Mouse (Mus musculus) left cerebral cortex, adult 9 months (tissue): Measurements from ENCODE around the gene Prex1.

Experiments
- DNase-seq, 2 experiments: peaks; one replicate each; pipeline ENCODE4 v3.0.0; 2022; ENCODE audit warnings: low spot score in 2 of 2

Prex1 gene

DNA sequence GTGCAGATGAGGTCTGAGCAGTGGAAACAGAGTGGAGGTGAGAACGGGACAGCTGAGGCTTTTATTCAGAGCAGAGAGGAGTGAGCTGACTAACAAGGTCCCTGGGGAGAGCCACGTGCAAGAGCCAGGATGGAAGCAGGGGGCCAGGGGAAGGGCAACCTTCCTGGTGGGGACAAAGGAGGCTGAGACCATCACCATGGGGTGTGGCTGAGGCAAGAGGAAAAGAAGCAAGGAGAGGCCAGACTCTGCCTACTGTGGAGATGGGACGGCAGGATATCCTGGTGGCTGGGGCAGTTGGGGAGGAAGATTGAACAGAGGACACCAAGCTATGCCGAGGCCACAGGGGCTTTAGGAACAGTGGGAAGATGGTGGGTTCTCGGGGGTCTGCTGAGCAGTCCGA is 26.7 kb downstream of the Prex1 start:
- DNase-seq: no peak

DNA sequence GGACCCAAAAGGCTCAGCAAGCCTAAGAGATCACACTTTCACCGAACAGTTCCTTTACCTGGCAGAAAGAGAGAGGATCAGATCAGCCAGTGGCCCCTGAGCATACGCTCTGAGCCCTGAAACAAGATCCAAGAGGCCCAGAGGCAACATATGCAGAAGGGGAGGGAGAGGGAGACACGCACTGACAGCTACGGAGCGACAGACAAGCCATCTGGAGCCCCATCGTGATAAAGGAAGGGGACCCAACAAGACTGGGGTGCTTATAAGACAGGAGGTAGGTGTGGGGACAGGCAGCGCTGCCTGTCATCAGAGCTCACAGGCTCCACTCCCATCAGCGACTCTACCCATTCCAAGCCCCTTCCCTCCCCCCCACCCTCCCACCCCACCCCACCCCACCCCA is 27.8 kb downstream of the Prex1 start:
- no peak for DNase-seq

DNA sequence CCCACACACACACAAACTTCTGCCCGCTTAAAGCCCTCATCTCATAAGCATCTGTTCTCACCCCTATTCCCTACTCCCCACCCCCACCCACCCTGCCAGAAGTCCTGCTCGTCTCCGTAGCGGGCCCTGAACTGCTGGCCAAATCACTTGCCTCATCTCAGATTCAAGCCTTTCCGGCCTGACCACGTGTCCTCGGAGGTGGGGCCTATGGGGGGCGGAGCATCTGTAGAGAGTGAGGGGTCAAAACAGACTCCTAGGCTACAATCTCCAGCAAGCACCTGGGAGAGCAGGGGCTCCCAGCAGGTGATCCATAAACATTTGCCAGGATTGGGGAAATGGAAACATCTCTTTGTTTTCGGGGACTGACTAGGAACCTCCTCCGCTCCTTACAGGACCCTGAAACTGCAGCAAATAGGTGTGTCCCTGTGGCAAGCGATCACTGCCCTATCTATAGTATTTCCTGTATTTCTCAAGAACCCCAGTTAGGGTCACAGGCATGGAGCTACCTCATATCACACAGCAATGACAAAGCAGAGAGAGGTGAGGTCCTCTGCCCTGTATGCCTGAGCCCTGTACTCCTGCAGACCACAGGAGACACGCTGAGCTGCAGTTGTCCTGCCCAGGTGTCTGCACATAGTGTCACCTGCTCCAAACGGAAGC is 29.6 kb downstream of the Prex1 start:
- no peak for DNase-seq

DNA sequence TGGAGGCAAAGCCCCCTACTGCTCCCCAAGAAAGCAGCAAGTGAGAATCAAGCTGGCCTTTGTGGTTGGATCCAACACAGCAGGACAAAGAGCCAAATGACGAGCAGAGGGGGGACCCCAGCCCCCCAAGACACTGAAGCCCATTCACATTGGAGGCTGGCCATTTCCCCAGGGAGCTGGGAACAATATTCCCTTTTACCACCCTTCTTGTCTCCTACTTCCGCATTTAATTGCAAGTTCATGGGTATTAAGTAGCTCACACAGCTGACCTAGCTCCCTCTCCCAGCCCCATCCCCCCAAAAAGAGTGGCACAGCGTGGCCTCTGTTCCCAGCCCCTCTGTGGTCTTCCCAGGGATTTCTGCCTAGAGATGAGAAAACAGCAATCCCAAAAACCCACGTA is 30.8 kb downstream of the Prex1 start:
- peak in 1 of 2 experiments; percentile 58 for DNase-seq

DNA sequence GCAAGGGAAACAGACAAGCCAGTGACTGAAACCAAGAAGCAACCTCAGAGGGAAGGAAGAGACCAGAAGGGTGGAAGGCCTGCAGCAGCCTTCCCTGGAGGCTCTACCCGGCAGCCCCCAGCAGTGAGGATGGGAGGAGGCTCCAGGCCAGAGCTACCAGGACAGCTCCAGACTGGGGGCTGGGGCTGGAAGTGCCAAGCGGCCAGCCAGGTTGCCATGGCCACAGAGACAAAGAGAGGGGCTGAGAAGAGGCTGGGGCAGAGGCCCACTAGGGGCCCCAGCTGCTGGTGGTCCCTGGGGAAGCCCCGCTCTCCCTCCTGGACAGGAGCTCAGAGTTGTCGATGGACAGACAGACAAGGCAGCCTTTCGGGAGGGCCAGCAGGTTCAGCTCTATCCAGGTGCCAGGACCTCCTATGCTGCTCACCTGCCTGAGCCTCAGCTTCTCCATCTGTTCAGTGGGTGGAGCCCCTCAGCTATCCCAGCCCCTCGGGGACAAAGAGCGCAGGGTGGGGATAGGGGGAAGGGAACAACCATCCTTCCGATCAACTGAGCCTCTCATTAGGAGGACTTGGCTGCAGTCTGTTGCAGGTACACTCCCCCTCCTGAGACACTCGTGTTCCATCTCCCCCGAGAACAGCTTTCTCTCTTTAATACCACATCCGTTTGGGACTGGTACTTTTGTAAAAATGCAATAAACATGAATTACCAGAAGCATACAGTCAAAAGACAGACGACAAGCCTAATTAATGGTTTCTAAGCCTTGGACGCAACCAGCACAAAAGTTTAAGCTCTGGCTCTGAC is 34.5 kb downstream of the Prex1 start:
- no peak for DNase-seq

DNA sequence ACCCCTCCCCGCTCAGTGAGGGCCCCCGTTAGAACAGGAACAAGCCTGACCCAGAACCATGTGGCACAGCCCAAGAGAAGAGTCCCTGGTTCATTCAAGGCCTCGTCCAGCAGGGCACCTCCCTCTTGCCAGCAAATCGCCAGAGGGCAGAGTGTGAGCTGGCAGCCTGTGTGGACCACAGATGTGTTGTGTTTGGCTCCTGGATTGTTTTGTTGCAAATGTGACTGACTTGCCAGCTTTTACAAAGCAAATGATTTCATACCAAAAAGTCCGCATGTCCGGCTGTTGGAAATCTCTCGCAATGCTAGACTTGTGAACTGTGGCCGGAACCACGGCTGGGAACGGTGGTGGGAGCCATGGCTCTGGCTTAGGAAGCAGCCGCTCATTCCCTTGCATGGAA is 36.7 kb downstream of the Prex1 start:
- DNase-seq: peak in 1 of 2 experiments; percentile 43

DNA sequence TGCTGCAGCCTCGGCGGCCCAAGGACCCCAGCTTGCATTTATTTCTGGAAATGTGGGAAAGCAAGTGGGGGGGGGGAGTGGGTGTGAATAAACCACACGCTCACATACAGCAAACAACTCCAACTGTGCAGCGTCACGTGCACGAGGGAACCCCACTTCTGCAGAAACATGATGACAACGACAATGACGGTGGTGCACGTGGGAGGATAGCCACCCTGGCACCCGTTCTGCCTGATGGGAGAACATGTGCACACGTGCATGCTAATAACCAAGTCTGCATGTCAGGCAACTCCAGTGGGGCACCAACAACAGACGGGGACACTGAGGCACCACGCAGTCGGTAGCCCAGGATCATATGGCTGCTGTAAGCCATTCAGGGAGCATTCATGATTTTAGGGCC is 37.1 kb downstream of the Prex1 start:
- DNase-seq: peak in 1 of 2 experiments; percentile 72

DNA sequence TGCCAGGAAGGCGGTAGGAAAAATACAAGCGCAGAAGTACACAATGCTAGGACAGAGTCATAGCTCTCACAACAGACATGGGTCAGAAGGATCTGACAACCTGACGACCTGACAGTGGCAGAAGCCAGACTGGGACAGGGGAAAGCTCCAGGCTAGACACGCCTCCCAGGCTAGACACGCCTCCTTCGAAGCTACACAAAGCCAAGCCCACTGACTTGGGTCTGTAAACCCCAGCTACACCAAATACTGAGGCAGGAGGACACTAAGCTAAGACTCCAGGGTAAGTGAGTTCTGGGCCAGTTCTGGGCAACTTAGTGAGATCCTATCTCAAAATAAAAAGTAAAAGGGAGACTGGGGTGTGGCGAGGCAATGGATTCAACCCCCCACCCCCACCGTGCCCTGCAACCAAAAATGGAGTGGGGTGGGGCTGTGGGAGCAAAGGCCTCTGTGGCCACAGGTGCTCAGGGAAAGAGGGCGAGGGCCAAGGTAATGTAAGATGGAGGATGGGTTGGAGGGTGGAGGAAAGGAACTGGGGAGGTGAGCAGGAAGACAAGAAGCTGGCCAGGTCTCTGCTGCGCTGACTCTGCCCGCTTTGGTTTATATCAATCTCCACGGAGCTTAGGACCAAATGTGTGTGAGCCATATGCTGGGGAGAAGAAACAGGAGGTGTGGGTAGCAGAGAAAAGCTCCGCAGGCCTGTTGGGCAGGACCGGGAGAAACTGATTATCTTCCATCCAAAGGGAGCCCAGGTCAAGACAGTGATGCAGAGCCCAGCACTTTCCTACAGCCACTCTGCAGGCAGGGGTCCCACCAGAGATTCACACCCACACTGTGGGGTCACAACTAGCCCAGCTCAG is 37.8 kb downstream of the Prex1 start:
- peak in 1 of 2 experiments; percentile 40 for DNase-seq

DNA sequence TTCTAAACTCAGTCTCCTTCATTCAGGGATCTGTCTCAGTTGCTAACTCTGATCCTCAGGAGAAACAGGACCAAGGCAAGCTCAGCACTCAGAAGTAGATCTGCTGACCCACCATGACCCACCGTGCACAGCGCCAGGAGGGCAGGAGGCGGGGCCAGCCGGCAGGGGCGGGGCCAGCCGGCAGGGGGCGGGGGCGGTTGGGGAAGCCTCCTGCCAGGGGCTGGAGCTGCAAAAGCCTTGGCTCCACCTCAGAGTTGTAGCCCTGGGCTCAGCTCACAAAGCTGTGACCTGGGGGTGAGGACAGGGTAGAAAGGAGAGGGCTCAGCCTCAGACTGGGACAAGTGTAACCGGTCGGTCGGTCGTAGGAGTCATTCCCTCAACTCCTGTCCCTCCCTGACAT is 38.9 kb downstream of the Prex1 start:
- DNase-seq: no peak

DNA sequence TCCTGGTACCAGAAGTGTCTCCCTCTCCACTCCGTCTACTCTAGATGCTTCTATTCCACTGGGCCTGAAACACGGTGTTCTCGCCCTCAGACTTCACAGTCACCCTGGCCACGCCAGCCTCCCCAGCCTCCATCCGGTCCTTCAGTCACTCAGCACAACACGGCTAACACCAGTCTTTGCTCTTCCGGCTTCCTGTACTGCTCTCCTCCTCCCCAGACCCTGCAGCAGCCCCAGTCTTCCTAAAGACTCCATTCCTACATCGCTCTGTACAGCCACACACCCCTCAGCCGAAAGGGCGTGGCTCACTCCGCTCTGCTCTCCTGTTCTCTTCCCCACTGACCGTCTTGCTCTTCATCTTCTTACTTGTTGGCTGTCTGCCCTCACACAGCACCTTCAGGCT is 39.7 kb downstream of the Prex1 start:
- no peak for DNase-seq

DNA sequence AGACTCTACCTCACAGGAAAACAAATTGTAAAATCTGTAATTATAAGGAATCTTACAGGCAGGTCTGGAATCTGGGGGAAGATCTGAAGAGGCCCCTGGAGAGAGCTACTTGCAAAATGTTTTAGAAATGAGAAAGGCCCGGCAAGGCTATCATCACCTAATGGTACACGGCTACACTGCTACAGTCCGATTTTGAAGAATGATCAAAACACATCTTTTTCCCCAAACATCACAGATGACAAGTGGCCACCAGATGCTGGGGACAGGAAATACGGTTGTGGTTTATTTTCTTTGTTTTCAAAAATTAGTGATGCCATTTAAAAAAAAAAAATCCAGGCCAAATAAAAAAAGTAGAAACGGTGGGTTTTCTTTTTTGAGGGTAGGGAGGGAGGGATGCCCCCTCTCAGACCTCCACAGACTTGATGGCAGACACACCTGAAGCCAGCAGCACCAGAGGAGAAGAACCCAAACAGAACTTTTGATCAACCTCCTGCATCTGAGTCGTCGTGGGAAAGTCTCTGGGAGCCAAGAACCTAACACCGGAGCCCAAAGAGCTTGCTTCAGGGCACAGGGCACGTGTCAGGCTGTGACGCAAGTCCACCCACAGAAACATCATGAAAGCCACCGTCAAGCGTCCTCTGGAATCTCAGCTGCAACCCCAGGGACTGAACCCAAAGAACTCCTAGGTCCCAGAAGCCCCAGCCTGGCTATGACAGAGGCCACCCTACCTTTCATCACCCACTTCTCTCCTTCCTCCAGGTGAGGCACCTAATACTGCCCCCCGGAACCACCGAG is 41.3 kb downstream of the Prex1 start:
- no peak for DNase-seq

DNA sequence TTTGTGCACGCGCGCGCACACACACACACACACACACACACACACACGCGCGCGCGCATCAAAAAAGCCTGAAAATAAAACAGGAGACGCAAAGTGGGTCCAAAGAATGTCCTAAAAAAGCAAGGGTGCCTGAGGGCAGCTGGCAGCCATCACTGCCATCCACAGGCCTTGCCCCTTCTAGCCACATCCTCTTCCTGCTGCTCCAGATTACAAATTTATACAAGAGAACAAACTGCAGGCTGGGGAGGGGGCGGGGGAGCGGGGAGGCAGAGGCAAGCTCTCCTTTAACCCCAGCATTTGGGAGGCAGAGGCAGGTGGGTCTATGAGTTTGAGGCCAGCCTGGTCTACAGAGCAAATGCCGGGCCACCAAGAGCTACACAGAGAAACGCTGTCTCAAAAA is 42.0 kb downstream of the Prex1 start:
- no peak for DNase-seq

DNA sequence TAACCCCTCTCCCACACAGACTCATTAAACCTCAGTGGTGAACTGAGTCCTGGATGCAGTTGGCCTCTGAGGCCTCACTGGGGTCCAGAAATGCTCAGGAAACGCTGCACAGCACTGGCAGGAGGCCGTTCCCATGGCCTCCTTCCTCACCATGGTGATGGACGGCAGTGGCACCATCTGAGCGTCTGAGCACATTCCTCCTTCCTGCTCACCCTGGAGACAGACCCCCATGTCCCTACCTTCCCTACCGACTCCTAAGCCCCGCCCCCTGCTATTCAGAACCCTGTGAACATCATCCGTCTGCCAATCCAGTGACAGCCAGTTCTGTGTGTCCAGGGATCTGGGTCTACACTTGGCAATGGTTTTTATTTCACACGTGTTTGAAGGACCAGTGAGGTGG is 42.6 kb downstream of the Prex1 start:
- no peak for DNase-seq

DNA sequence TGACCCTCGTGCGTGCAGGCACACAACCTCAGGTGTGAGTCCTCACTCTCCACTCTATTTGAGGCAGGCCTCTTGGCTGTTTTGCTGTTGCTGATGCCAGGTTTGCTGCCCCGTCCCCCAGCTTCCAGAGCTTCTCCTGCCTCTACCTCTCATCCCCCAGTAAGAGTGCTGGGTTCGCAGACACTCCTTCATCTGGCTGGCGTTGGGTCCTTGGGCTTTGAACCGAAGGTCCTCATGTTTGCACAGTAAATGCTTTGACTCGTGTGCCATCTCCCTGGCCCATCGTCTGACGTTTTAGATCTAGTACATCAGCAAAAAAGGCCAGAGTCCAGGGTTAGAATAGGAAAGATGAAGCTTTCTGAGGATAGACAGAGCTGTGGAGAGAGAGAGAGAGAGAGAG is 43.7 kb downstream of the Prex1 start:
- no peak for DNase-seq

DNA sequence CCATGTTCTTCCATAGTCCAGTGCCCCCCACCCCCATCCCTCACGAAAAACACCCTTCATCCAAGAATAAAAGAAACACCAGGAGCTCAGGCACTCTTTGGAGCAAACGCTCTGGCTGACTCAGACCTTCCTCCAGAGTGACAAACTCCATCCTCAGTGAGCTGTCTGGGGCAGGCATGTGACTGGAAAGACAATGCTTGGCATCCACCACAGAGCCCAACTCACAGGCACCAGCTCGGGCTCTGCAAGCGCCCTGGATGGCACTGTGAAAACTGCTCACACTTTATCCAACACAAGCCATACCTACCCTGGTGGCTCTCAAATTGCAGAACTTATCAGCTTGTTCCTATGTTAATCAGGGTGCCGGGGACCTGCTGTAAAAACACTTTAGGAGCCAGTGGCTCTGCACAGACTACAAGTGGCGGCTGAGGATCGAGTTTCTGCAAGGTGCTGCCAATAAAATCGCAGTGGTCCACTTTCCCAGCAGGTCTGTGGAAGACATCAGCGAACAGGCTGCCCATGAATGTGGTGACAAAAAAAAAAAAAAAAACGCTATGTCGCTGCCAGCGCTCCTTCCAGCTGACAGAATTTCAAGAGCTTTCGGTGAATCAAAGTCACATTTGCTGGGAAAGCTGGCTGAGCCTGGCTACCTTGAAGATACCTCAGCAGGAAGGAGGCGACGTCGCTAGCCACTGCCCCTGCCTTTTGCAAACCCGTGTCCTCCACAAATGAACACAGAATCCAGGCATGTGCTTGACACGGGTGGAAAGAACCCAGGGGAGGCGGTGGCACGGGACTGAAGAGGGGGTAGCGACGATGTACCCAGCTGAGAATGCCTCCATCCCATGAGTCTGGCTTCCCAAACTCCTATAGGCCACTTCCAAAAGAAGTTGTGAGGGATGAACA is 45.6 kb downstream of the Prex1 start:
- DNase-seq: peak in 1 of 2 experiments; percentile 71

DNA sequence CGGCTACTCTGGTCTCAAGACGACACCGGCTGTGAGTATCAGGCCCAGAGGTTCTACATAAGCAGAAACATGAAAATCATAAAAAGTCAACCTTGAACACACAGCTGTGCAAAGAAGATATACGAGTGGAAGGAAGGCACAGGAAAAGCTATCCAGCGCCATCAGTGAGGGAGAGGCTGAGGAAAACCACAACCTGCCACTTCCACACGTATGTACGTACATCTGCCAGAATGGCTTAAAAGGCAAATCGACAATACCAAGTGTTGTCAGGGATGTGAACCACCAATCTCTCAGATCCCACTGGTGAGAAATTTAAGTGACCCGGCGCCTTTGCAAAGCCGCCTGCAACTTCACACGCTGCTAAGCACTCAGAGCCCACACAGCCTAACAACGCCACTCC is 47.5 kb downstream of the Prex1 start:
- no peak for DNase-seq

DNA sequence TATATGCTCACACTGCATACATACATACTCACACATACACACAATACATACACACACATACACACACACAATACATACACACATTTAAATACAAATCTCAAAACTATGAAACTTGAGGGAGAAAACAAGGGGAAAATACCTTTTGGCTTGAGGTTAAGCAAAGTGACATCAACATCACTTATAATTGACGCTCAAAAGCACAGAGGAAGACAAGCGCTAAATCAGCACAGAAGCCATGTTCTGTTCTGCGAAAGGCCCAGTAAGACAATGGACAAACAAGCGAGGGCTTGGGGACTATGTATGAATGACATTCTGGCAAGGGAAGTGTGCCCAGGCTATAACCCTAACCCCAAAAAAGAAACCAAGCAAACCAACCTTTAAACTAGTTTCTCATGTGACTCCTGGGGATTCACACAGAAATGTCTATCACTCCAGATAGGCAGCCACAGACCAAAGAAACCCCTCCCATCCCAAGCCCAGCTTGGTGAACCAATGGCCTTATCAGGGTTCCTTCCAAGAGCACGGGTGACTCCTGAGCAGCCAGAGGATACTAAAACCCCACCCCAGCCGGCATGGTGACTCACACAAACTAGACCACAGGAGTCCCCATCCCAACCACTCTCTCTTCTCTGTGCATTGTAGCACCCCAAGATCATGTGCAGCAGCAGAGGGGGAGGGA is 48.2 kb downstream of the Prex1 start:
- DNase-seq: no peak

DNA sequence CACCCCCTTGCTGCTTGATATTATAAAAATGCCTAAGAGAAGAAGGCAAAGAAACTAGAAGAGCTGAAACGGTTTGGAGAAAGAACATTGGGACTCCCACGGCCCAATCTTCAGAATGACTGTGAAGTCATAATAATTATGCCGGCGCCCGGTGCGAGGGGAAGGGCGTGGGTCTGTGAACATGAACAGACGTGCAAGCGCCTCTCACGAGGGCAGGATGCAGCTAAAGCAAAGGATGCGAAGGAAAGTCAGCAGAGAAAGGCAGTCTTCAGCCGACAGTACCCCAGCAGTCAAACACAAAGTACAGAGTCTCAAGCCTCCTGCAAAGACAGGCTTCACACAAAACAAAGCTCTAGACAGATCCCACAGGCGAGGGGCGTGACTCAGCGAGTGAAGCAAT is 49.1 kb downstream of the Prex1 start:
- peak in 1 of 2 experiments; percentile 64 for DNase-seq

DNA sequence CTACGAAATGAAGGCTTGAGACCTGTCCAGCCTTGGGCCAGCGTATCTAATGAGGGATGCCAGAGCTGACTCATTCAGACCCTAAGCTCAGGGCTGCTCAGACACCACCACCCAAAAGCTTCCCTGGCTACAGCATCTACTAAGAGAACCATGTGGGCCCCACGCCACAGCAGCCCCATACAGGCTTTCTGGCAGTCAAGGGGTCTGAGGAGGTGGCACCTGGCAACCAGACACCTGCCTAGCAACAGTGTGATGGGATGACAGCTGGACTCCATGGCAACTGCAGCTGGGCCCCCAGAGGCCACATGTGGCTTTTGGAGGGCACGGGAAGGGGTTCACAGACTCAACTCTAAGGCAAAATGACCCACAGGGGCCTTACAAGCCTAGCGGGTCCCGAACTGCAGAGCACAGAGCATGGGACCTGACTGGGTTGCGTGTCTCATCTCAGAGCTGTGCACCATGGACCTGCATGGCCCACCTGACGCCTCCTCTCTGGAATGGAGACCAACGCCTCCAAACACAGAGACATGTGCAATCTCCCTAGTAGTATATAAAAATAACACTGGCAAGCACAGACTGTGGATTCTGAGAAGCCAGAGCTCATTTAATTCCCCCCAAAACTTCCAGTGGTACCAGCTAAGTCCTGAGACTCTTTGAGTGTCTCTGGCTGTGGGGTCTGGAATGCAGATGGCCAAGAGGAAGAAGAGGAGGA is 50.2 kb downstream of the Prex1 start:
- DNase-seq: peak in 1 of 2 experiments; percentile 43
